Mouse (Mus musculus) macrophage (primary cell): ENCODE measurements at regions not wholly inside any gene's neighbourhood (a gene's known extent, or its start where the extent isn't known, plus 50 kb on each side); places are given as distances from the start of the nearest gene placed in this dataset.

ENCODE experiments used
- H3K27ac ChIP-seq: fragments of 350-480 bp; formaldehyde crosslinking; 2 replicates; pipeline ENCODE4 v1.9.0; 2021
- H3K36me3 ChIP-seq: fragments of 350-480 bp; formaldehyde crosslinking; 2 replicates; pipeline ENCODE4 v1.9.0; 2021; ENCODE audit errors: inconsistent target
- H3K4me3 ChIP-seq: fragments of 350-480 bp; formaldehyde crosslinking; 2 replicates; pipeline ENCODE4 v1.9.0; 2021; ENCODE audit errors: inconsistent target
- H3K79me2 ChIP-seq: fragments of 350-480 bp; formaldehyde crosslinking; 2 replicates; pipeline ENCODE4 v1.9.0; 2021; ENCODE audit errors: inconsistent target
- WGBS: methylation state at CpG from one replicate; pipeline ENCODE4 v1.1.7; 2026; ENCODE audit warnings: inconsistent platforms; ENCODE audit not compliant: missing documents; 5-methylcytosine and 5-hydroxymethylcytosine counted together

GRCm38 (mm10) chr9:94361011-94361410 is 176.9 kb downstream of the 1190002N15Rik start:
- Histone ChIP-seq H3K79me2 (no peaks in the 10 kb centered on the region), H3K27ac (no peak overlapping the region), H3K36me3 (no peaks in the 10 kb centered on the region), H3K4me3 (no peak overlapping the region)
- WGBS, result 97% methylated on average over 2 of the region's 2 CpGs

DNA sequence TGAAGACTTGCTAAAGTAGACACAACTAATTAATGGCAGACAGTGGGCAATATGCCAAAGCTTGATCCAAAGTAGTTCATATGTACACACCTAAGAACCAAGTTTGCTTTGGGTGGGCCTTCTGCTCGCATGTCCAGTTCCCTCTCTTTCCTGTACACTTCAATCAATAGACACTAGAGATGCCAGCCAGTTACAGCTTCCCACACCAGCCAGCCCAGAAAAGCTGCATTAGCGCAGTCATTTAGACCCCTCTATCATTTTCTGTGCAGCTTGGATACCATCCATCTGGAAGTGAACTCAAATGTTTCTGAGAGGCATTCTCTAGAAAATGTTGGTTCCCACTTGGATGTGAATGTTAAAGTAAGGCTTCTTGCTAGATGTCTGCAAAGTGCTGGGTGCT is 179.7 kb downstream of the 1190002N15Rik start:
- H3K36me3 ChIP-seq, result no peaks in the 10 kb centered on the region
- no peaks in the 10 kb centered on the region for H3K79me2 ChIP-seq
- 94% methylated on average over 2 of the region's 2 CpGs for WGBS
- H3K27ac ChIP-seq, result no peak overlapping the region
- no peak overlapping the region for H3K4me3 ChIP-seq

GRCm38 (mm10) chr9:94342011-94342410 is 195.9 kb downstream of the 1190002N15Rik start:
- H3K27ac ChIP-seq, result no peak overlapping the region
- H3K36me3 ChIP-seq, result no peaks in the 10 kb centered on the region
- WGBS, result 81% methylated on average over 4 of the region's 4 CpGs
- no peak overlapping the region for H3K4me3 ChIP-seq
- no peaks in the 10 kb centered on the region for H3K79me2 ChIP-seq

GRCm38 (mm10) chr9:94341531-94341930 is 196.3 kb downstream of the 1190002N15Rik start:
- H3K4me3 ChIP-seq, result no peak overlapping the region
- WGBS, result 96% methylated on average over 2 of the region's 2 CpGs
- H3K27ac ChIP-seq, result no peak overlapping the region
- H3K79me2 ChIP-seq, result no peaks in the 10 kb centered on the region
- H3K36me3 ChIP-seq, result no peaks in the 10 kb centered on the region

DNA sequence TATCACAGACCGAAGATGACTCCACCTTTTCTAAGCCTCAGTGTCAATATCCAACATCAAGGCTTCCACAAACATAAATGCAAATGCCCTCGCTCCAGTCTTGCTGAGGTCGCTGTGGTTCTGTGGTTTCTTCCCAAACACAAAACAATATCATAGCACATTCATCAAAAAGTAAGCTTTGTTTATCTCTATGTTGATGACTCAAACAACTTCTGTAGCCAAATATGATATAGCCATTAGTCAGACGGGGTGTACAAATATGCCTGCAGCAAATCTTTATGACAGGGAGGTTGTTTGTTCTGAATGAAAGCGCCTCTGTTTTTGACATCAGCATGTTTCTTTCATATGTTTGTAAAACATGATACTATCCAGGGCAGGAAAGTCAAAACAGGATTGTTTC is 204.4 kb downstream of the 1190002N15Rik start:
- Histone ChIP-seq H3K36me3 (no peaks in the 10 kb centered on the region), H3K4me3 (no peak overlapping the region), H3K27ac (no peak overlapping the region), H3K79me2 (no peaks in the 10 kb centered on the region)
- WGBS, result 82% methylated on average over 5 of the region's 5 CpGs

DNA sequence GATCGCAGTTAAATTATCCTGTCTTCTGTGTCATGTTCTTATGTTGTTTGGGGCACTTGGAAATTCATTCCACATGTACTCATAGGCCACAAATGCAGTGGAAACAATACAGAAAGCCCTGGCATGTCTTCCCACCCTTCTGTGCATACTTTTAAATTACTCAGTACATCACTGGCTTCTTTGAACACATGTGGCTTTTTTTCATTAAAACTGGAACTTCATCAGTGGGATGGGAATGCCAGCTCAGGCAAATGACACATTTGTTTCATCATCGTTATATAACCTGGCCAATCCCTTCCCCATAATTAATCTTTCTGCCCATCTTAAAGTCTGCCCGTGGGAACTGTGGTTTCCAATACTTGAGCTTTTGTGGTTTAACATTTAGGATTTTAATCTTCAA is 214.9 kb downstream of the 1190002N15Rik start:
- Histone ChIP-seq H3K27ac (no peak overlapping the region), H3K79me2 (no peaks in the 10 kb centered on the region), H3K4me3 (no peak overlapping the region), H3K36me3 (no peaks in the 10 kb centered on the region)
- WGBS, result 74% methylated on average over 3 of the region's 3 CpGs

- WGBS, result 75% methylated on average over 3 of the region's 3 CpGs
These were observed 235.3 kb downstream of the 1190002N15Rik start for GRCm38 (mm10) chr9:94302575-94302974.

DNA sequence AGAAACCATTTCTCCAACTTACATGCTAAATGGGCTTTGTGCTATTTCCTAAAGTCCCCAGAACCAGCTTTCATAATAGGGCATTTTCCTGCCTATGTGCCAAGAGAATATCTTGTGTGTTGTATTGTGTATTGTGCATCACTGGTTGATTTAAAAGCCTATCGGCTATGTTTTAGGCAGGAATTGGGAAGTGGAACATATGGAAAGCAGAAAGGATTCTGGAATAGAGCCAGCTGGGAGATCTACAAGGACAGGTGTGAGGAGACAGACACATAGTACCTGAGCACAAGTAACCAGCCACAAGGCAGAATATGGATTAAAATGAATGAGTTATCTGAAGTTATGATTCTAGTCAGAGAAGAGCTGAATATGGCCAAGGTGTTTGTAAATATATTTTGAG is 236.0 kb downstream of the 1190002N15Rik start:
- H3K27ac ChIP-seq, result no peak overlapping the region
- 100% methylated on average over 1 of the region's 1 CpGs for WGBS

More at GRCm38 (mm10) chr9:94302575-94302974, 235.3 kb downstream of the 1190002N15Rik start:
- H3K79me2 ChIP-seq, result no peaks in the 10 kb centered on the region
- no peak overlapping the region for H3K4me3 ChIP-seq
- H3K27ac ChIP-seq, result no peak overlapping the region
- H3K36me3 ChIP-seq, result no peaks in the 10 kb centered on the region

DNA sequence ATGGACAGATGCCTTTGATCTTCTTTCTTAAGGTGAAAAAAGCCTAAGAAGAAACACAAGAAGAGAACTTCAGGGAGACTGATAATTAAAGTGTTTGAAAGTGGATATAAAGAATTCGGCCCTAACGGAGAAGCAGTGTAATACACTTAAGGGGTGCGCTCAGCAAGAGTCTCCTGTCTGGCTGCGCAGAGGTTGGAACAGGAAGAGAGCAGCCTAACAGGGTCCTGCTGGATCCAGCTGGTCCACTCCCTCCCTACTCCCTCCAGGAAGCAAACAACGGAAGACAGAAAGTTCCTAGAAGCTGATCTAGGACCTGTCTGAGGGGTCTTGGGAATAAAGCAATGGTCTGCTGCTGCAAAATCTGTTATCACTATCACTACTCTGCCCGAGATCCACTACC is 242.4 kb downstream of the 1190002N15Rik start:
- Histone ChIP-seq H3K27ac (no peak overlapping the region), H3K4me3 (no peak overlapping the region), H3K36me3 (no peaks in the 10 kb centered on the region), H3K79me2 (no peaks in the 10 kb centered on the region)
- 80% methylated on average over 6 of the region's 6 CpGs for WGBS

More for the DNA sequence above, 236.0 kb downstream of the 1190002N15Rik start:
- Histone ChIP-seq H3K4me3 (no peak overlapping the region), H3K36me3 (no peaks in the 10 kb centered on the region), H3K79me2 (no peaks in the 10 kb centered on the region)

- H3K79me2 ChIP-seq, result no peaks in the 10 kb centered on the region
- H3K4me3 ChIP-seq, result no peak overlapping the region
- H3K27ac ChIP-seq, result no peak overlapping the region
- no peaks in the 10 kb centered on the region for H3K36me3 ChIP-seq
- WGBS, result 75% methylated on average over 3 of the region's 3 CpGs
These were observed 245.7 kb downstream of the 1190002N15Rik start for GRCm38 (mm10) chr9:94292147-94292546.

- no peak overlapping the region for H3K4me3 ChIP-seq
- no peaks in the 10 kb centered on the region for H3K36me3 ChIP-seq
- no peaks in the 10 kb centered on the region for H3K79me2 ChIP-seq
- no peak overlapping the region for H3K27ac ChIP-seq
These were observed 248.3 kb downstream of the 1190002N15Rik start for GRCm38 (mm10) chr9:94289546-94289945.

DNA sequence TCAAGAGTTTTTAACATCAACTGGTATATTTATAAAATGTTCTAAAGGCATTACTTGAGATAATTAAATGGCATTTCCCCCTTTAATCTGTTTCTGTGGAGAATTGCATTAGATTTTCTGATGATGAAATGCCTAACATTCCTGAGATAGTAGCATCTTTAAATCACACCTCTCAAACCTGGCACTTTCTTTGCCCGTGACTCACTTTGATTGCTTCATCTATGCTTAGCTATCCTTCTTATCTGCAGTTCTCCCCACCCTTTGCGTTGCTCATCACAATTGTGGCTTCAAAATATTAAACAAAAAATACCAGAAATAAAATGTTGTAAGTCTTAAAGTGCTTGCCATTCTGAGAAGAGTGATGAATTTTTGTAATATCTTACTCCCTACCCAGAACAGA is 250.3 kb downstream of the 1190002N15Rik start:
- Histone ChIP-seq H3K79me2 (no peaks in the 10 kb centered on the region), H3K27ac (no peak overlapping the region), H3K4me3 (no peak overlapping the region), H3K36me3 (no peaks in the 10 kb centered on the region)
- WGBS, result 92% methylated on average over 2 of the region's 2 CpGs

DNA sequence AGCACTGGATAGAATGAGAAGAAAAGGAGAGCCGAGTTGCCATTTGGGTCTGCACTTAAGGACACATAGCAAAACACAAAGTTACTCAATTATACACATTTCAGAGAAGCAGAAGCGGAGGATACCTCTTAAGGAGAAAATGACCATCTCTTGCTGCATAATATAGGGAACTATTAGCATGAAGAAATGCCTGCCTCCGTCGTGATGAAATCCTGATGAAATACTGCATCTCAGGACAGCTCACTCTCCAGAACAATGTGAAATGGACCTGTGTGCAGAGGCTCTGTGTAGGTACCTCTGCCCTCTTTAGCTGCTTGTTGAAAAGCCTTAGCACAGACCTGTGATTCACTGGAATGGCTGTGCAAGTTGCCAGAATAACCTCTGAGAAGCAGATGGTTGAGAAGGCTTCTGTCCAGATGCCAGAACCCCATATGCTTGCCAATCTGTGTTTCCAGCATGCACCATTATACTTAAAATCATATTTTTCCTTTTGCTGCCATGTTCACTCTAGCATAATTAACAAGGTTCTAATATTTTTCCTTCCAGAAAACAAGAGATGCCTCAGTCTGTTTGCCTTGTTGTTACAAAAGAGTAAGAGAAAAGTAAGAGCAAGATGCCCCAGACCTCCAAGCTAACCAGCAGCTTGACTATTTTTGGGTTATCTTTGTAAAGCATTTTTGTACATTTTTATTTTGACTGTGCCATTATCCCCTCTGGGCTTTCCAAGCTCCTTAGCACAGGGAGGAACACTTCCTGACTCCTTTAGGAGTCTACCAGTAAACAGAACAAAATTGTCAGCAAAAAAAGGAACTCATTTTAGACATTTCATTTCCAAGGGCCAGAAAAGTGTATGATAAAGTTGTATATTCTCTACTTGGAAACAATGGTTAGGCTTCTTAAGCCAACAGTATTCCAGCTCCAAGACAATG is 259.0 kb downstream of the 1190002N15Rik start:
- Histone ChIP-seq H3K79me2 (no peaks in the 10 kb centered on the region), H3K27ac (no peak overlapping the region), H3K36me3 (no peaks in the 10 kb centered on the region), H3K4me3 (no peak overlapping the region)
- 77% methylated on average over 4 of the region's 4 CpGs for WGBS

DNA sequence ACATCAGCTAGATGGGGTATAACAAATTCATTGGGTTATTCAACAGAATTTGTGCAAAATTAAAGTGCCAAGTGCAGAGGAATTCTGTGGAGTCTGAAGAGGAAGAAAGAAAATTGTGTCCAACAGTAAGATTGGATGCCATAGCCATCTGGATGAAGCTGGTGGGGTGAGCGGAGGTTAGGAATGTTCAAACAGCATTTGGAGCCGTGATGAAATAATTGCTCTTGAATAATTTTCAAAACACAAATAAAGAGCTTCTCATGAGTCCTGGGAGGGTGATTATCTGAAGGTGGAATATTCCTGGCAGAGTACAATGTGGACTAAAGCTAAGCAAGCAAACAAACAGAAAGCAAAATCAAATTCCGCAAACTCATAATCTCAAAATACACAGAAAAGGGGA is 260.8 kb downstream of the 1190002N15Rik start:
- WGBS, result 97% methylated on average over 3 of the region's 3 CpGs
- Histone ChIP-seq H3K4me3 (no peak overlapping the region), H3K79me2 (no peaks in the 10 kb centered on the region), H3K27ac (no peak overlapping the region), H3K36me3 (no peaks in the 10 kb centered on the region)

- H3K36me3 ChIP-seq, result no peaks in the 10 kb centered on the region
- WGBS, result 90% methylated on average over 5 of the region's 5 CpGs
- H3K4me3 ChIP-seq, result no peak overlapping the region
- H3K27ac ChIP-seq, result no peak overlapping the region
- no peaks in the 10 kb centered on the region for H3K79me2 ChIP-seq
These were observed 268.7 kb downstream of the 1190002N15Rik start for GRCm38 (mm10) chr9:94269213-94269612.
